8 mouse cellular contexts compared by ENCODE assay signal in the genomic region with DNA sequence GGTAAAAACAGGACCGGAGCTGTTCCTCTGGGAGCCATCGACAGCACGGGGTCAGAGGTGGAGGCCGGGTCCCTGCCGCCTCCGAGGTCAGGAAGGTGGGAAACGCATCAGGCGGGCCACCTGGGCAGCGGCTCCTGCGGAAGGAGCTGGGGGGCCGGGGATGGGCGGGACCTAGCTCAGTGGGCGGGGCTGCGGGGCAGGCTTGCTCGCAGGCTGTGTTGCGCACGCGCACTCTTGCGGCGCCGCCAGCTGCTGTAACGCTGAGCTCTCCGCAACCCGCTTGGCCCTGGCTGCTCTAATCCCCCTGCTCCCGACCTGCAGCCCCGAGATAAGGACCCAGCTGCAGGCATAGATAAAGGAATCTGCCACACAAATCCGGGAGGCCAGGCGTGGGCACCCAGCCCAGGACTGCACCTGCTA. TPM values are rescaled to one million over a fixed set of nuclear protein-coding genes. Genes with fewer than 3 reads are reported as not detected.
DNase-seq lines count a peak whose midpoint lies in the region; ATAC-seq and TF ChIP-seq lines count a peak whose summit lies in the region.

No protein-coding gene starts in this region.

- H3K79me2 ChIP-seq in liver, adult 2 months (ENCODE audit: control insufficient read depth, insufficient read depth, low read length), result no peaks in the 10 kb centered on the region
- no peaks in the 10 kb centered on the region for H3K79me2 ChIP-seq in myocyte (ENCODE audit: control insufficient read depth, insufficient read depth)

- H3K9me3 ChIP-seq in embryonic facial prominence, embryonic 14.5 days (ENCODE audit: control insufficient read depth, low read length), result no peaks in the 10 kb centered on the region
- H3K9me3 ChIP-seq in kidney, embryonic 14.5 days (ENCODE audit: control insufficient read depth, low read length), result no peaks in the 10 kb centered on the region

- peak overlapping the region; percentile 65 for H3K9ac ChIP-seq in embryonic facial prominence, embryonic 14.5 days (ENCODE audit: low read depth, low read length)
- H3K9ac ChIP-seq in kidney, embryonic 14.5 days (ENCODE audit: low read depth, low read length), result peak overlapping the region; percentile 64
- peak overlapping the region; percentile 75 for H3K9ac ChIP-seq in liver, adult 2 months (ENCODE audit: low read depth, low read length)

- peak overlapping the region; percentile 64 for H3K4me3 ChIP-seq in bone marrow, adult 2 months (replicated peaks; ENCODE audit: control insufficient read depth, low read depth, low read length)
- peak overlapping the region; percentile 48 for H3K4me3 ChIP-seq in embryonic facial prominence, embryonic 14.5 days (ENCODE audit: low read depth, low read length)
- peak overlapping the region; percentile 46 for H3K4me3 ChIP-seq in kidney, embryonic 14.5 days (ENCODE audit: low read length)
- peak overlapping the region; percentile 73 for H3K4me3 ChIP-seq in liver, adult 2 months (ENCODE audit: insufficient read depth, low read depth, low read length)
- peak overlapping the region; percentile 19 for H3K4me3 ChIP-seq in myocyte

- peak; percentile 47 for ATAC-seq in embryonic facial prominence, embryonic 14.5 days (ENCODE audit: low read depth)
- peak; percentile 22 for ATAC-seq in kidney, embryonic 14.5 days (ENCODE audit: low FRiP score, low TSS enrichment)

- WGBS in bone marrow, adult 2 months, result under 1% methylated on average over 28 of the region's 28 CpGs
- WGBS in embryonic facial prominence, embryonic 14.5 days, result 0% methylated on average over 7 of the region's 28 CpGs
- 0% methylated on average over 24 of the region's 28 CpGs for WGBS in kidney, embryonic 14.5 days
- under 1% methylated on average over 28 of the region's 28 CpGs for WGBS in liver, adult 2 months

- peak overlapping the region; percentile 49; the same call in 1 of the 2 replicates for H3K27ac ChIP-seq in bone marrow, adult 2 months (ENCODE audit: control insufficient read depth, insufficient read depth, low read depth, low read length, poor library complexity)
- H3K27ac ChIP-seq in embryonic facial prominence, embryonic 14.5 days (replicated peaks; ENCODE audit: low read depth, low read length), result peak overlapping the region; percentile 69
- peak overlapping the region; percentile 63; the same call in 1 of the 2 replicates for H3K27ac ChIP-seq in kidney, embryonic 14.5 days (ENCODE audit: low read depth, low read length)
- peak overlapping the region; percentile 57; the same call in 1 of the 2 replicates for H3K27ac ChIP-seq in liver, adult 2 months (replicated peaks; ENCODE audit: insufficient read depth, low read depth, low read length)

- peak; percentile 33; the same call in 1 of the 2 replicates for TF ChIP-seq POLR2A in bone marrow, adult 2 months (IDR thresholded peaks at IDR 0.05; ENCODE audit: borderline replicate concordance, control insufficient read depth, low read depth, low read length)
- peak; percentile 84; the same call in 1 of the 2 replicates for TF ChIP-seq POLR2A in liver, adult 2 months (IDR thresholded peaks at IDR 0.05; ENCODE audit: extremely low read depth, insufficient read depth, low read length)
- TF ChIP-seq POLR2A in myocyte (IDR thresholded peaks at IDR 0.05; ENCODE audit: insufficient read length, low read depth), result peak; percentile 51

- H3K36me3 ChIP-seq in embryonic facial prominence, embryonic 14.5 days (ENCODE audit: control insufficient read depth, insufficient read depth, low read length), result peaks cover 6% of the 10 kb centered on the region; the same call in 1 of the 2 replicates
- peaks cover 5% of the 10 kb centered on the region; the same call in 1 of the 2 replicates for H3K36me3 ChIP-seq in kidney, embryonic 14.5 days (ENCODE audit: control insufficient read depth, insufficient read depth, low read length)
- no peaks in the 10 kb centered on the region for H3K36me3 ChIP-seq in liver, adult 2 months (ENCODE audit: control insufficient read depth, insufficient read depth, low read length)
- no peaks in the 10 kb centered on the region for H3K36me3 ChIP-seq in myocyte (ENCODE audit: control insufficient read depth, insufficient read depth)
- H3K36me3 ChIP-seq in splenic B cell, adult 2 months (ENCODE audit: control insufficient read depth, insufficient read depth, low read length, poor library complexity, severe bottlenecking), result no peaks in the 10 kb centered on the region

- H3K27me3 ChIP-seq in embryonic facial prominence, embryonic 14.5 days (replicated peaks; ENCODE audit: control insufficient read depth, insufficient read depth, low read length), result peaks cover 5% of the 10 kb centered on the region
- peaks cover 3% of the 10 kb centered on the region; the same call in 1 of the 2 replicates for H3K27me3 ChIP-seq in kidney, embryonic 14.5 days (ENCODE audit: control insufficient read depth, insufficient read depth, low read length)
- no peaks in the 10 kb centered on the region for H3K27me3 ChIP-seq in liver, adult 2 months (ENCODE audit: control insufficient read depth, insufficient read depth, low read length)
- H3K27me3 ChIP-seq in myocyte (ENCODE audit: control insufficient read depth, insufficient read depth, insufficient read length), result peaks cover 7% of the 10 kb centered on the region
- no peaks in the 10 kb centered on the region for H3K27me3 ChIP-seq in splenic B cell, adult 2 months (ENCODE audit: control insufficient read depth, insufficient read depth, low read length, poor library complexity, severe bottlenecking)

- TF ChIP-seq CTCF in bone marrow, adult 2 months (IDR thresholded peaks at IDR 0.05; ENCODE audit: control insufficient read depth, insufficient read depth, low read length), result no peak
- no peak for TF ChIP-seq CTCF in liver, adult 2 months (IDR thresholded peaks at IDR 0.05; ENCODE audit: low read depth, low read length)

- H3K4me2 ChIP-seq in embryonic facial prominence, embryonic 14.5 days (ENCODE audit: low read depth, low read length), result peak overlapping the region; percentile 68
- H3K4me2 ChIP-seq in kidney, embryonic 14.5 days (replicated peaks; ENCODE audit: low read depth, low read length), result peak overlapping the region; percentile 83
- peak overlapping the region; percentile 86 for H3K4me2 ChIP-seq in myocyte (ENCODE audit: low read depth)

- DNase-seq in A20 (ENCODE audit: low read depth, low spot score), result peak; percentile 95
- DNase-seq in embryonic facial prominence, embryonic 14.5 days (ENCODE audit: low spot score), result peak; percentile 95
- DNase-seq in heart, adult 9 months (ENCODE audit: low spot score in 2 of 2), result peak; percentile 82 to 83
- DNase-seq in liver, adult 2 months (ENCODE audit: extremely low read depth, low read depth, low spot score), result peak; percentile 57
- DNase-seq in splenic B cell, adult 2 months (ENCODE audit: low read depth, low spot score), result peak; percentile 94

- peaks cover 6% of the 10 kb centered on the region; the same call in 1 of the 2 replicates for H3K4me1 ChIP-seq in bone marrow, adult 2 months (ENCODE audit: control insufficient read depth, insufficient read depth, low read length)
- peaks cover 16% of the 10 kb centered on the region for H3K4me1 ChIP-seq in embryonic facial prominence, embryonic 14.5 days (ENCODE audit: control insufficient read depth, insufficient read depth, low read length)
- H3K4me1 ChIP-seq in kidney, embryonic 14.5 days (ENCODE audit: control insufficient read depth, insufficient read depth, low read length), result peaks cover 8% of the 10 kb centered on the region; the same call in 1 of the 2 replicates
- peaks cover 15% of the 10 kb centered on the region for H3K4me1 ChIP-seq in liver, adult 2 months (ENCODE audit: control insufficient read depth, insufficient read depth, low read length)

- no peak overlapping the region for H3ac ChIP-seq in myocyte (ENCODE audit: control insufficient read depth, insufficient read length)

RNA-seq across cellular contexts. Expression of gene Dus3l, which starts 2.6 kb away (rescaled TPM):
- 15.8 and 51.0 TPM in 2 replicates for polyA plus RNA-seq in bone marrow, adult 2 months (2011; ENCODE audit: insufficient read depth, insufficient read length, low replicate concordance, missing spikeins)
- polyA plus RNA-seq in embryonic facial prominence, embryonic 14.5 days (2014; fragmentation: Nextera tagmentation; extraction: Ambion mirVana), result 33.3 and 42.0 TPM in 2 replicates
- polyA plus RNA-seq in kidney, embryonic 14.5 days (2014; fragmentation: Nextera tagmentation; extraction: Ambion mirVana), result 37.8 and 48.0 TPM in 2 replicates
- total RNA-seq in liver, adult 2 months (2014; rRNA removed), result 7.2 and 11.9 TPM in 2 replicates
- polyA plus RNA-seq in liver, adult 2 months (2012; rRNA removed), result 19.7 and 25.7 TPM in 2 replicates
- polyA plus RNA-seq in myocyte (2012; fragmentation: generic; extraction: Trizol), result 38.7 TPM

RNA-seq across cellular contexts. Expression of gene Nrtn, which starts 4.7 kb away (rescaled TPM):
- not detected in 2 replicates for polyA plus RNA-seq in bone marrow, adult 2 months (2011; ENCODE audit: insufficient read depth, insufficient read length, low replicate concordance, missing spikeins)
- polyA plus RNA-seq in embryonic facial prominence, embryonic 14.5 days (2014; fragmentation: Nextera tagmentation; extraction: Ambion mirVana), result 14.0 and 17.4 TPM in 2 replicates
- 9.5 and 12.9 TPM in 2 replicates for polyA plus RNA-seq in kidney, embryonic 14.5 days (2014; fragmentation: Nextera tagmentation; extraction: Ambion mirVana)
- 0.83 and 1.3 TPM in 2 replicates for total RNA-seq in liver, adult 2 months (2014; rRNA removed)
- 1.9 and 3.6 TPM in 2 replicates for polyA plus RNA-seq in liver, adult 2 months (2012; rRNA removed)
- polyA plus RNA-seq in myocyte (2012; fragmentation: generic; extraction: Trizol), result 0.78 TPM

RNA-seq across cellular contexts. Expression of gene Prr22, which starts 8.0 kb away (rescaled TPM):
- 1.7 and 1.9 TPM in 2 replicates for polyA plus RNA-seq in bone marrow, adult 2 months (2011; ENCODE audit: insufficient read depth, insufficient read length, low replicate concordance, missing spikeins)
- 0.61 and 1.2 TPM in 2 replicates for polyA plus RNA-seq in embryonic facial prominence, embryonic 14.5 days (2014; fragmentation: Nextera tagmentation; extraction: Ambion mirVana)
- polyA plus RNA-seq in kidney, embryonic 14.5 days (2014; fragmentation: Nextera tagmentation; extraction: Ambion mirVana), result 1.7 and 2.3 TPM in 2 replicates
- 0.18 TPM in 1 of 2 replicates, not detected in the other for total RNA-seq in liver, adult 2 months (2014; rRNA removed)
- polyA plus RNA-seq in liver, adult 2 months (2012; rRNA removed), result 0.85 and 1.5 TPM in 2 replicates
- polyA plus RNA-seq in myocyte (2012; fragmentation: generic; extraction: Trizol), result 0.16 TPM

RNA-seq across cellular contexts. Expression of gene Vmac, which starts 44.2 kb away (rescaled TPM):
- 3.1 and 5.8 TPM in 2 replicates for polyA plus RNA-seq in bone marrow, adult 2 months (2011; ENCODE audit: insufficient read depth, insufficient read length, low replicate concordance, missing spikeins)
- 18.6 and 21.4 TPM in 2 replicates for polyA plus RNA-seq in embryonic facial prominence, embryonic 14.5 days (2014; fragmentation: Nextera tagmentation; extraction: Ambion mirVana)
- polyA plus RNA-seq in kidney, embryonic 14.5 days (2014; fragmentation: Nextera tagmentation; extraction: Ambion mirVana), result 17.6 and 23.6 TPM in 2 replicates
- total RNA-seq in liver, adult 2 months (2014; rRNA removed), result 8.9 and 10.7 TPM in 2 replicates
- 12.3 and 15.2 TPM in 2 replicates for polyA plus RNA-seq in liver, adult 2 months (2012; rRNA removed)
- 6.5 TPM for polyA plus RNA-seq in myocyte (2012; fragmentation: generic; extraction: Trizol)

RNA-seq across cellular contexts. Expression of gene Ndufa11, which starts 44.4 kb away (rescaled TPM):
- polyA plus RNA-seq in bone marrow, adult 2 months (2011; ENCODE audit: insufficient read depth, insufficient read length, low replicate concordance, missing spikeins), result 136 and 211 TPM in 2 replicates
- polyA plus RNA-seq in embryonic facial prominence, embryonic 14.5 days (2014; fragmentation: Nextera tagmentation; extraction: Ambion mirVana), result 424 and 466 TPM in 2 replicates
- polyA plus RNA-seq in kidney, embryonic 14.5 days (2014; fragmentation: Nextera tagmentation; extraction: Ambion mirVana), result 447 and 572 TPM in 2 replicates
- total RNA-seq in liver, adult 2 months (2014; rRNA removed), result 110 and 146 TPM in 2 replicates
- 462 and 466 TPM in 2 replicates for polyA plus RNA-seq in liver, adult 2 months (2012; rRNA removed)
- polyA plus RNA-seq in myocyte (2012; fragmentation: generic; extraction: Trizol), result 469 TPM

Comparison
In these comparisons a context has a peak if more than half of its experiments do, and no peak if none do; other contexts are left out.
1. Peak in every context shown above with its lines: DNase-seq, ATAC-seq, H3K4me3 ChIP-seq and H3K27ac ChIP-seq.
2. H3K4me3 ChIP-seq: peak in every context shown above with its lines; median percentile 73 in liver, adult 2 months; 64 in bone marrow, adult 2 months; 48 in embryonic facial prominence, embryonic 14.5 days; 46 in kidney, embryonic 14.5 days; 19 in myocyte.
3. POLR2A ChIP-seq: peak in every context shown above with its lines; median percentile 84 in liver, adult 2 months; 51 in myocyte; 33 in bone marrow, adult 2 months.